Mouse (Mus musculus) embryonic facial prominence, embryonic 15.5 days (tissue): ENCODE measurements around the gene Rbbp7. TPM values are rescaled to one million over a fixed set of nuclear protein-coding genes. Genes with fewer than 3 reads are reported as not detected.

ENCODE experiments used
- polyA plus RNA-seq: library from polyadenylated mRNA; unstranded; fragments of >200 nt; fragmentation: Nextera tagmentation; extraction: Ambion mirVana; gene quantifications from 2 replicates; pipeline ENCODE4 v1.2.1, GENCODE M21; 2015

The Rbbp7 gene
- polyA plus RNA-seq, 1 experiment from 2014 or later: 436 TPM

Other genes starting within 250 kb of the Rbbp7 start
- 1.7 and 2.1 TPM in 2 replicates for gene Reps2, start 116.8 kb upstream of the Rbbp7 start, polyA plus RNA-seq
- gene Txlng, start 69.1 kb downstream of the Rbbp7 start, polyA plus RNA-seq: 12.5 and 13.2 TPM in 2 replicates
- gene Syap1, start 128.0 kb downstream of the Rbbp7 start, polyA plus RNA-seq: 40.2 and 47.1 TPM in 2 replicates
- gene Ctps2, start 140.8 kb downstream of the Rbbp7 start, polyA plus RNA-seq: 71.6 and 75.0 TPM in 2 replicates
- 0.52 TPM in 1 of 2 replicates, not detected in the other for gene S100g, start 204.2 kb downstream of the Rbbp7 start, polyA plus RNA-seq